Mouse (Mus musculus) olfactory bulb, adult 2 months (tissue): ENCODE data around the gene Abcc6.

Experiments used
- CTCF ChIP-seq: fragments of 200-500 bp; IDR thresholded peaks from 2 replicates; pipeline ENCODE4 v1.5.1; 2012; ENCODE audit warnings: low read depth, mild to moderate bottlenecking, low read length, moderate library complexity; ENCODE audit not compliant: insufficient read depth
- POLR2A ChIP-seq: fragments of 200-500 bp; IDR thresholded peaks from 2 replicates; pipeline ENCODE4 v1.6.1; 2012; ENCODE audit warnings: mild to moderate bottlenecking, low read depth, low read length, moderate library complexity; ENCODE audit not compliant: insufficient read depth

GRCm38 (mm10) chr7:45924429-45924816, 105.7 kb downstream of the Abcc6 start:
- TF ChIP-seq POLR2A (no peak), CTCF (no peak)
